Mouse (Mus musculus): ENCODE measurements around the gene Xirp2.

DNA sequence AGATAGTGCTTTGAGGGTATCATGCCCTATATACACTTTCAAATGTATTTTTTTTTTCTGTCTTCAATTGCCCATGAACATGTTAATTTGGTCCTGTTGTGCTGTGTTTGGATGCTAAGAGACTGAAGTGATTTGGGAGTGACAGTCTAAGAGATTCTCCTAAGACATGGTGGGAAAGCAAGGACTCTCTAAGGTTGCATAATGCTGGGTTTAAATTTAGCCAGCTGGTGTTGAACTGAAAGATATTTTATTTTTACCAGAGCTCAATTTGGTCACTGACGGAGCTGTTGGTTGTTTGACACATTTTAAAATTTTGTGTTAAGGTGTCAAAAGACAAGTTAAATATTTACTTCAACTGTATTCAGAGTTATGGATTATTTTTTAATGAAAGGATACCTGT is 970 bp downstream of the Xirp2 start:
- TF ChIP-seq ZNF384 (IDR thresholded peaks at IDR 0.05; ENCODE audit: low read depth, low read length) (no peak), ZC3H11A (IDR thresholded peaks at IDR 0.05; ENCODE audit: borderline replicate concordance, low read depth, low read length) (no peak), HCFC1 (IDR thresholded peaks at IDR 0.05; ENCODE audit: borderline replicate concordance, insufficient read depth, low read length) (no peak), MAFK (IDR thresholded peaks at IDR 0.05; ENCODE audit: insufficient read depth, low read depth, low read length) (no peak)
